Mouse (Mus musculus) midbrain, embryonic 15.5 days (tissue): Measurements from ENCODE around the gene Emsy. TPM values are rescaled to one million over a fixed set of nuclear protein-coding genes. Genes with fewer than 3 reads are reported as not detected.

Source experiments
- ATAC-seq: fragments of 200-750 bp; cut with Nextera tagmentation; replicated peaks from 2 replicates; pipeline ENCODE4 v1.8.0; 2017; ENCODE audit warnings: moderate TSS enrichment
- H3K27ac ChIP-seq: fragments of 300-500 bp; sonication (generic); 2 replicates; pipeline ENCODE4 v1.5.1; 2015; ENCODE audit warnings: mild to moderate bottlenecking, inconsistent platforms
- H3K27me3 ChIP-seq: fragments of 300-500 bp; sonication (generic); replicated peaks from 2 replicates; pipeline ENCODE4 v1.6.1; 2015; ENCODE audit warnings: inconsistent platforms
- H3K36me3 ChIP-seq: fragments of 300-500 bp; sonication (generic); replicated peaks from 2 replicates; pipeline ENCODE4 v1.6.1; 2015; ENCODE audit warnings: inconsistent platforms
- H3K4me1 ChIP-seq: fragments of 300-500 bp; sonication (generic); 2 replicates; pipeline ENCODE4 v1.6.1; 2015; ENCODE audit warnings: inconsistent platforms
- H3K4me2 ChIP-seq: fragments of 300-500 bp; sonication (generic); 2 replicates; pipeline ENCODE4 v1.6.1; 2015; ENCODE audit warnings: inconsistent platforms, mild to moderate bottlenecking, moderate library complexity
- H3K4me3 ChIP-seq: fragments of 300-500 bp; sonication (generic); 2 replicates; pipeline ENCODE4 v1.5.1; 2015; ENCODE audit warnings: mild to moderate bottlenecking, inconsistent platforms
- H3K9ac ChIP-seq: fragments of 300-500 bp; sonication (generic); 2 replicates; pipeline ENCODE4 v1.6.1; 2015; ENCODE audit warnings: mild to moderate bottlenecking, inconsistent platforms
- H3K9me3 ChIP-seq: fragments of 300-500 bp; sonication (generic); 2 replicates; pipeline ENCODE4 v1.6.1; 2016; ENCODE audit warnings: inconsistent platforms
- WGBS: fragments of 180-500 bp; shearing (Covaris S2); methylation state at CpG from one replicate; pipeline ENCODE4 v1.1.7; 2015; ENCODE audit warnings: mixed read lengths; 5-methylcytosine and 5-hydroxymethylcytosine counted together
- polyA plus RNA-seq: library from polyadenylated mRNA; unstranded; fragments of >200 nt; fragmentation: Nextera tagmentation; extraction: Ambion mirVana; gene quantifications from 2 replicates; pipeline ENCODE4 v1.2.1, GENCODE M21; 2015

Emsy gene
- polyA plus RNA-seq, 1 experiment from 2014 or later = 40.8 TPM

- no peak overlapping the region for H3K4me3 ChIP-seq
- 87% methylated on average over 6 of the region's 6 CpGs for WGBS
- no peak overlapping the region for H3K27ac ChIP-seq
- H3K9me3 ChIP-seq = no peaks in the 10 kb centered on the region
- H3K4me1 ChIP-seq = no peaks in the 10 kb centered on the region
- H3K4me2 ChIP-seq = no peak overlapping the region
- no peak for ATAC-seq
- H3K9ac ChIP-seq = no peak overlapping the region
- peaks cover 27% of the 10 kb centered on the region for H3K36me3 ChIP-seq
- no peaks in the 10 kb centered on the region for H3K27me3 ChIP-seq
Measured at GRCm38 (mm10) chr7:98593276-98593675, 63.3 kb downstream of the Emsy start.

GRCm38 (mm10) chr7:98589028-98589427, 67.6 kb downstream of the Emsy start:
- no peak overlapping the region for H3K9ac ChIP-seq
- H3K9me3 ChIP-seq = no peaks in the 10 kb centered on the region
- H3K36me3 ChIP-seq = peaks cover 12% of the 10 kb centered on the region; the same call in 1 of the 2 replicates
- no peak overlapping the region for H3K27ac ChIP-seq
- H3K27me3 ChIP-seq = no peaks in the 10 kb centered on the region
- no peak for ATAC-seq
- WGBS = 78% methylated on average over 3 of the region's 3 CpGs
- no peaks in the 10 kb centered on the region for H3K4me1 ChIP-seq
- no peak overlapping the region for H3K4me2 ChIP-seq
- H3K4me3 ChIP-seq = no peak overlapping the region

- no peaks in the 10 kb centered on the region for H3K4me1 ChIP-seq
- WGBS = 97% methylated on average over 3 of the region's 3 CpGs
Measured at GRCm38 (mm10) chr7:98586313-98586712, 70.3 kb downstream of the Emsy start.

GRCm38 (mm10) chr7:98584555-98584954, 72.0 kb downstream of the Emsy start:
- Histone ChIP-seq H3K27me3 (no peaks in the 10 kb centered on the region), H3K9me3 (no peaks in the 10 kb centered on the region), H3K4me2 (no peak overlapping the region), H3K4me1 (no peaks in the 10 kb centered on the region), H3K36me3 (peaks cover under 1% of the 10 kb centered on the region; the same call in 1 of the 2 replicates), H3K4me3 (no peak overlapping the region), H3K9ac (no peak overlapping the region), H3K27ac (no peak overlapping the region)
- WGBS = 70% methylated on average over 3 of the region's 3 CpGs
- no peak for ATAC-seq

More at GRCm38 (mm10) chr7:98586313-98586712, 70.3 kb downstream of the Emsy start:
- no peak overlapping the region for H3K9ac ChIP-seq
- no peaks in the 10 kb centered on the region for H3K27me3 ChIP-seq
- H3K4me2 ChIP-seq = no peak overlapping the region
- no peak overlapping the region for H3K27ac ChIP-seq
- ATAC-seq = no peak
- H3K4me3 ChIP-seq = no peak overlapping the region
- H3K9me3 ChIP-seq = no peaks in the 10 kb centered on the region
- H3K36me3 ChIP-seq = peaks cover 5% of the 10 kb centered on the region; the same call in 1 of the 2 replicates

GRCm38 (mm10) chr7:98581266-98581665, 75.3 kb downstream of the Emsy start:
- Histone ChIP-seq H3K4me2 (no peak overlapping the region), H3K27ac (no peak overlapping the region), H3K9me3 (no peaks in the 10 kb centered on the region), H3K36me3 (no peaks in the 10 kb centered on the region), H3K4me1 (no peaks in the 10 kb centered on the region), H3K9ac (no peak overlapping the region), H3K27me3 (no peaks in the 10 kb centered on the region), H3K4me3 (no peak overlapping the region)
- no peak for ATAC-seq
- 90% methylated on average over 4 of the region's 4 CpGs for WGBS

- Histone ChIP-seq H3K9ac (no peak overlapping the region), H3K27me3 (no peaks in the 10 kb centered on the region), H3K4me1 (no peaks in the 10 kb centered on the region), H3K27ac (no peak overlapping the region), H3K36me3 (no peaks in the 10 kb centered on the region), H3K4me2 (no peak overlapping the region), H3K9me3 (no peaks in the 10 kb centered on the region), H3K4me3 (no peak overlapping the region)
- ATAC-seq = no peak
- WGBS = 84% methylated on average over 7 of the region's 7 CpGs
Measured at GRCm38 (mm10) chr7:98580441-98580840, 76.1 kb downstream of the Emsy start.

GRCm38 (mm10) chr7:98579731-98580130, 76.9 kb downstream of the Emsy start:
- H3K4me1 ChIP-seq = no peaks in the 10 kb centered on the region
- H3K27ac ChIP-seq = no peak overlapping the region
- no peak overlapping the region for H3K4me3 ChIP-seq
- H3K9ac ChIP-seq = no peak overlapping the region
- H3K27me3 ChIP-seq = no peaks in the 10 kb centered on the region
- H3K9me3 ChIP-seq = no peaks in the 10 kb centered on the region
- no peak for ATAC-seq
- 87% methylated on average over 6 of the region's 6 CpGs for WGBS
- no peak overlapping the region for H3K4me2 ChIP-seq
- no peaks in the 10 kb centered on the region for H3K36me3 ChIP-seq

GRCm38 (mm10) chr7:98577461-98577860, 79.1 kb downstream of the Emsy start:
- Histone ChIP-seq H3K27ac (no peak overlapping the region), H3K27me3 (no peaks in the 10 kb centered on the region), H3K36me3 (no peaks in the 10 kb centered on the region), H3K4me3 (no peak overlapping the region), H3K4me1 (no peaks in the 10 kb centered on the region), H3K9me3 (no peaks in the 10 kb centered on the region), H3K9ac (no peak overlapping the region), H3K4me2 (no peak overlapping the region)
- no peak for ATAC-seq
- 80% methylated on average over 1 of the region's 1 CpGs for WGBS

- no peak overlapping the region for H3K4me2 ChIP-seq
- WGBS = 97% methylated on average over 3 of the region's 3 CpGs
- H3K27ac ChIP-seq = no peak overlapping the region
- H3K9me3 ChIP-seq = no peaks in the 10 kb centered on the region
- no peak overlapping the region for H3K9ac ChIP-seq
- no peaks in the 10 kb centered on the region for H3K36me3 ChIP-seq
- no peaks in the 10 kb centered on the region for H3K27me3 ChIP-seq
- no peak overlapping the region for H3K4me3 ChIP-seq
- no peaks in the 10 kb centered on the region for H3K4me1 ChIP-seq
- no peak for ATAC-seq
Measured at GRCm38 (mm10) chr7:98575651-98576239, 80.8 kb downstream of the Emsy start.

- no peaks in the 10 kb centered on the region for H3K4me1 ChIP-seq
Measured at GRCm38 (mm10) chr7:98574771-98575191, 81.8 kb downstream of the Emsy start.

GRCm38 (mm10) chr7:98574271-98574670, 82.3 kb downstream of the Emsy start:
- Histone ChIP-seq H3K4me2 (no peak overlapping the region), H3K36me3 (no peaks in the 10 kb centered on the region), H3K9me3 (no peaks in the 10 kb centered on the region), H3K27me3 (no peaks in the 10 kb centered on the region), H3K9ac (no peak overlapping the region), H3K27ac (no peak overlapping the region), H3K4me1 (no peaks in the 10 kb centered on the region), H3K4me3 (no peak overlapping the region)
- no peak for ATAC-seq
- 94% methylated on average over 7 of the region's 7 CpGs for WGBS

More at GRCm38 (mm10) chr7:98574771-98575191, 81.8 kb downstream of the Emsy start:
- Histone ChIP-seq H3K27me3 (no peaks in the 10 kb centered on the region), H3K4me2 (no peak overlapping the region), H3K4me3 (no peak overlapping the region), H3K9ac (no peak overlapping the region), H3K27ac (no peak overlapping the region), H3K36me3 (no peaks in the 10 kb centered on the region), H3K9me3 (no peaks in the 10 kb centered on the region)
- WGBS = 84% methylated on average over 2 of the region's 2 CpGs
- ATAC-seq = no peak

GRCm38 (mm10) chr7:98573231-98573781, 83.3 kb downstream of the Emsy start:
- WGBS = 68% methylated on average over 10 of the region's 10 CpGs
- no peaks in the 10 kb centered on the region for H3K9me3 ChIP-seq
- no peak overlapping the region for H3K4me3 ChIP-seq
- no peak overlapping the region for H3K9ac ChIP-seq
- no peak overlapping the region for H3K4me2 ChIP-seq
- no peaks in the 10 kb centered on the region for H3K27me3 ChIP-seq
- H3K27ac ChIP-seq = no peak overlapping the region
- no peak for ATAC-seq
- no peaks in the 10 kb centered on the region for H3K36me3 ChIP-seq
- no peaks in the 10 kb centered on the region for H3K4me1 ChIP-seq

GRCm38 (mm10) chr7:98572223-98572868, 84.2 kb downstream of the Emsy start:
- Histone ChIP-seq H3K4me1 (no peaks in the 10 kb centered on the region), H3K36me3 (no peaks in the 10 kb centered on the region), H3K4me2 (no peak overlapping the region), H3K27me3 (no peaks in the 10 kb centered on the region), H3K27ac (no peak overlapping the region), H3K9ac (no peak overlapping the region), H3K9me3 (no peaks in the 10 kb centered on the region), H3K4me3 (no peak overlapping the region)
- WGBS = 39% methylated on average over 10 of the region's 10 CpGs
- no peak for ATAC-seq
